Mouse (Mus musculus) thymus, adult 2 months (tissue): Measurements from ENCODE around the gene Gm10282.

ENCODE experiments used
- CTCF ChIP-seq: fragments of 200-500 bp; IDR thresholded peaks from 2 replicates; pipeline ENCODE4 v1.5.1; 2012; ENCODE audit warnings: mild to moderate bottlenecking, control low read depth, low read length, moderate library complexity, borderline replicate concordance; ENCODE audit not compliant: control insufficient read depth, poor library complexity, insufficient read depth; ENCODE audit errors: extremely low read depth
- POLR2A ChIP-seq: fragments of 200-500 bp; IDR thresholded peaks from 2 replicates; pipeline ENCODE4 v1.6.1; 2012; ENCODE audit warnings: mild to moderate bottlenecking, low read length, control low read depth, moderate library complexity; ENCODE audit not compliant: control insufficient read depth, poor library complexity, insufficient read depth; ENCODE audit errors: extremely low read depth

DNA sequence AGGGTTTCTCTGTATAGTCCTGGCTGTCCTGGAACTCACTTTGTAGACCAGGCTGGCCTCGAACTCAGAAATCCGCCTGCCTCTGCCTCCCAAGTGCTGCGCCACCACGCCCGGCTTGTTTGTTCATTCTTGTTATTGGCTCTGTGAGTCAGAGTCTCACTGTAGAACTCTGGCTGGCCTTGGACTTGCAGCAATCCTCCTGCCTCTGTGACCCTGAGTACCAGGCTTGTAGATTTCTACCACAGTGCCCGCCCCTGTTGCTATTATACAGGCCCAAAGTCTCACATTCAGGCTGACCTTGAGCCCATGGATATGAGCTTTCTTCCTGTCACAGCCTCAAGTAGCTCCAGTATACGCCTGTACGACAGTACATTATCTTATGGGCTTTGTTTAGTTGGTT lies 8.5 kb downstream of the Gm10282 start:
- TF ChIP-seq CTCF (no peak), POLR2A (no peak)
